Mouse (Mus musculus): ENCODE measurements at regions not wholly inside any gene's neighbourhood (a gene's known extent, or its start where the extent isn't known, plus 50 kb on each side); places are given as distances from the start of the nearest gene placed in this dataset.

DNA sequence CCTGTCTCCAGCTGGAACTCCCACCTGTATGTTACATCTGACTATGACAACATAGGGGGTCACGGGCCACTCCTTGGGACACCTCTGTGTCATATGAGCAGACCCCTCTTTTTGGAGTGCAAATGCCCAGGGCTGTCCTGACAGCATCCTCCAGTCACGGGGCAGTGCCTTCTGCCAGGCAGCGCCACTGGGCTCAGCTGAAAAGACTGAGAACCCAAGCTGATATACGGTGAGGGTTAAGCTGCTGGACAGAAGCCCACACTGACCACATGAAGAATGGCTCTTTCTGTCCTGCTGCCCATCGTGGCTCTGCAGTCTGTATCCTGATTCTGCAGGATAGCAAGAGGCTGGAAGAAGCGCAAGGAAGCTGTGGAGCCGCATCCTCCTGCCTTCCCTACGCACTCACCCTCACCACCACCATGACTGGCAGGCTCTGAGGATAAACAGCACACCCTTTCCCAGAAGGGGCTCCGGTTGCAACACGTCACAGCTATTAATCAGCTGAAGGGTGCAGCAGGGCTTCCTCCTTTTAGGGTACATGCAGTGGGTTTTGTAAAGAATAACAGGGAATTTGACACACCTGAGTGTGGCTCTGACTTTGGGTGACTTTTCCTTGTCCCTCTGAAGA lies 93.9 kb upstream of the Arntl start:
- TF ChIP-seq EP300 (IDR thresholded peaks at IDR 0.05; ENCODE audit: low read depth) (no peak), CTCF (IDR thresholded peaks at IDR 0.05; ENCODE audit: low read depth) (no peak)

Measured in liver, postnatal 0 days (tissue).